Mouse (Mus musculus): ENCODE measurements around the gene Tmem159. TPM values are rescaled to one million over a fixed set of nuclear protein-coding genes. Genes with fewer than 3 reads are reported as not detected.

Gene Tmem159
- total and polyA plus RNA-seq, 3 experiments: not detected

DNA sequence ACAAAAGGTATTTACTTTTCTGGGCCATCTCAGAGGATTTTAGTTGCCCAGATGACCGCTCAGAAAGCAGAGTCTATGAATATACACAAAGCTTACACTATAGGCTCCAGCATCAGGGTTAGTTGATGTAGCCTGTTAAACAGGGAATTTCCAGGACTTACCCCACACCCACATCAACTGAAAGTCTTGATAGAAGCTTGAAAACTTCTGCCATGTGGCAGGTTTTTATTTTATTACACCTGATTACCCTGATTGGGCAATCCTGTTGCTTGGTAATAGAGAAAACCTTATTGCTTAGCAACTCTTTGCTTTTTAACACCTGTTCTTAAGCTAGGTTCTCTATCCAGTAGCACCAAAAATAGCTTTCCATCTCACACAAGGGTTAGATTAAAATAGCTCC lies 40.6 kb downstream of the Tmem159 start:
- H3K4me2 ChIP-seq (ENCODE audit: insufficient read depth, low read depth, poor library complexity, severe bottlenecking): no peak overlapping the region
- DNase-seq (ENCODE audit: extremely low read depth): no peak
- no peaks in the 10 kb centered on the region for H3K79me2 ChIP-seq (replicated peaks; ENCODE audit: control insufficient read depth, extremely low read depth, insufficient read depth, poor library complexity, severe bottlenecking)
- H3K27me3 ChIP-seq (replicated peaks): no peaks in the 10 kb centered on the region
- in situ Hi-C loops (cut with MboI; ENCODE audit: low pct_ligation_motif_present, low pct_unique_long_range_greater_than_20kb, low sequenced_read_pairs) (no loop called here), dilution Hi-C loops (cut with MboI; ENCODE audit: extremely low pct_ligation_motif_present, extremely low pct_unique_long_range_greater_than_20kb, low sequenced_read_pairs) (no loop called here)
- H3K4me3 ChIP-seq (replicated peaks in 1 of 3; ENCODE audit: low read depth in 2 of 3, low read length in 2 of 3, poor library complexity in 1 of 3): no peak overlapping the region
- peaks cover 0 to 8% of the 10 kb centered on the region in 2 experiments; a peak in 1 of 4 replicates for H3K4me1 ChIP-seq (ENCODE audit: control insufficient read depth in 1 of 2, insufficient read depth in 2 of 2)
- no peak for TF ChIP-seq SIN3A (IDR thresholded peaks at IDR 0.05; ENCODE audit: low read length)
- TF ChIP-seq KAT2A (IDR thresholded peaks at IDR 0.05; ENCODE audit: insufficient replicate concordance, low read length): no peak
- TF ChIP-seq MAX (IDR thresholded peaks at IDR 0.05; ENCODE audit: low read length): no peak
- no peak for TF ChIP-seq GABPA (IDR thresholded peaks at IDR 0.05; ENCODE audit: insufficient replicate concordance, low read depth, low read length)
- no peak for TF ChIP-seq NRF1 (IDR thresholded peaks at IDR 0.05; ENCODE audit: low read depth, low read length)
- no peak for TF ChIP-seq CHD1 (IDR thresholded peaks at IDR 0.05; ENCODE audit: low read depth, low read length)
- TF ChIP-seq ZC3H11A (IDR thresholded peaks at IDR 0.05; ENCODE audit: low read depth, low read length): no peak
- TF ChIP-seq E2F4 (IDR thresholded peaks at IDR 0.05; ENCODE audit: insufficient replicate concordance, low read depth, low read length): no peak
- no peak for TF ChIP-seq ZKSCAN1 (IDR thresholded peaks at IDR 0.05; ENCODE audit: borderline replicate concordance, low read depth, low read length)
- TF ChIP-seq POLR2AphosphoS2 (IDR thresholded peaks at IDR 0.05; ENCODE audit: low read depth, low read length): no peak
- no peak for TF ChIP-seq MXI1 (IDR thresholded peaks at IDR 0.05; ENCODE audit: low read depth, low read length)
- no peak for TF ChIP-seq TBP (conservative IDR thresholded peaks at IDR 0.05; ENCODE audit: low read depth, low read length)
- TF ChIP-seq MEF2A (IDR thresholded peaks at IDR 0.05; ENCODE audit: borderline replicate concordance, low read depth, low read length): no peak
- no peak for TF ChIP-seq JUN (IDR thresholded peaks at IDR 0.05; ENCODE audit: insufficient read depth, low read depth, low read length)
- no peak for TF ChIP-seq JUND (conservative IDR thresholded peaks at IDR 0.05; ENCODE audit: low read depth, low read length)
- no peak for TF ChIP-seq USF1 (IDR thresholded peaks at IDR 0.05; ENCODE audit: low read depth, low read length)
- TF ChIP-seq CTCF (conservative IDR thresholded peaks at IDR 0.05 in 1 of 2, IDR thresholded peaks at IDR 0.05 in 1 of 2; ENCODE audit: low read depth in 2 of 2, low read length in 2 of 2): no peak
- no peak for TF ChIP-seq ELF1 (IDR thresholded peaks at IDR 0.05; ENCODE audit: low read depth, low read length)
- TF ChIP-seq SMC3 (IDR thresholded peaks at IDR 0.05; ENCODE audit: low read depth, low read length): no peak
- TF ChIP-seq ZNF384 (IDR thresholded peaks at IDR 0.05; ENCODE audit: low read depth, low read length): no peak
- no peaks in the 10 kb centered on the region for H3K36me3 ChIP-seq (replicated peaks in 1 of 2; ENCODE audit: control insufficient read depth in 1 of 2, insufficient read depth in 1 of 2, low read length in 1 of 2)
- H3K27ac ChIP-seq (ENCODE audit: insufficient read depth, low read depth): no peak overlapping the region
- no peak overlapping the region for H3K9ac ChIP-seq (ENCODE audit: insufficient read depth, low read depth)
- H3K9me3 ChIP-seq (replicated peaks; ENCODE audit: low read length): no peaks in the 10 kb centered on the region

GRCm38 (mm10) chr7:120145191-120145590 lies 43.0 kb downstream of the Tmem159 start, which contains the start of gene Zp2:
Gene Zp2 (minus strand): TSS chr7:120145291.
- H3K4me1 ChIP-seq (ENCODE audit: control insufficient read depth in 1 of 2, insufficient read depth in 2 of 2): peaks cover 0 to 16% of the 10 kb centered on the region in 2 experiments; a peak in 2 of 4 replicates
- no peak within 1 kb of the TSS for H3K27ac ChIP-seq (ENCODE audit: insufficient read depth, low read depth)
- no peaks in the 10 kb centered on the region for H3K27me3 ChIP-seq (replicated peaks)
- no peak within 1 kb of the TSS for H3K4me3 ChIP-seq (replicated peaks in 1 of 3; ENCODE audit: low read depth in 2 of 3, low read length in 2 of 3, poor library complexity in 1 of 3)
- no peak within 1 kb of the TSS for H3K4me2 ChIP-seq (ENCODE audit: insufficient read depth, low read depth, poor library complexity, severe bottlenecking)
- H3K79me2 ChIP-seq (replicated peaks; ENCODE audit: control insufficient read depth, extremely low read depth, insufficient read depth, poor library complexity, severe bottlenecking): no peaks in the 10 kb centered on the region
- H3K36me3 ChIP-seq (replicated peaks in 1 of 2; ENCODE audit: control insufficient read depth in 1 of 2, insufficient read depth in 1 of 2, low read length in 1 of 2): no peaks in the 10 kb centered on the region
- in situ Hi-C loops (cut with MboI; ENCODE audit: low pct_ligation_motif_present, low pct_unique_long_range_greater_than_20kb, low sequenced_read_pairs): no loop called here
- no peaks in the 10 kb centered on the region for H3K9me3 ChIP-seq (replicated peaks; ENCODE audit: low read length)
- no peak within 1 kb of the TSS for H3K9ac ChIP-seq (ENCODE audit: insufficient read depth, low read depth)
- dilution Hi-C loops (cut with MboI; ENCODE audit: extremely low pct_ligation_motif_present, extremely low pct_unique_long_range_greater_than_20kb, low sequenced_read_pairs): no loop called here
- TF ChIP-seq ETS1 (conservative IDR thresholded peaks at IDR 0.05; ENCODE audit: low read depth, low read length) (no peak), NELFE (IDR thresholded peaks at IDR 0.05; ENCODE audit: low read depth, low read length) (no peak), POLR2AphosphoS2 (IDR thresholded peaks at IDR 0.05; ENCODE audit: low read depth, low read length) (no peak), ZNF384 (IDR thresholded peaks at IDR 0.05; ENCODE audit: low read depth, low read length) (no peak), SIN3A (IDR thresholded peaks at IDR 0.05; ENCODE audit: low read length) (no peak), HCFC1 (IDR thresholded peaks at IDR 0.05; ENCODE audit: low read depth, low read length) (no peak), E2F4 (IDR thresholded peaks at IDR 0.05; ENCODE audit: insufficient replicate concordance, low read depth, low read length) (no peak), JUN (IDR thresholded peaks at IDR 0.05; ENCODE audit: insufficient read depth, low read depth, low read length) (no peak), RCOR1 (conservative IDR thresholded peaks at IDR 0.05; ENCODE audit: low read depth, low read length) (no peak), MAX (IDR thresholded peaks at IDR 0.05; ENCODE audit: low read length) (no peak), ZMIZ1 (IDR thresholded peaks at IDR 0.05; ENCODE audit: low read depth, low read length) (no peak), MXI1 (IDR thresholded peaks at IDR 0.05; ENCODE audit: low read depth, low read length) (no peak), ZC3H11A (IDR thresholded peaks at IDR 0.05; ENCODE audit: low read depth, low read length) (no peak), IRF4 (IDR thresholded peaks at IDR 0.05; ENCODE audit: low read depth, low read length) (no peak), ZKSCAN1 (IDR thresholded peaks at IDR 0.05; ENCODE audit: borderline replicate concordance, low read depth, low read length) (no peak), CTCF (conservative IDR thresholded peaks at IDR 0.05 in 1 of 2, IDR thresholded peaks at IDR 0.05 in 1 of 2; ENCODE audit: low read depth in 2 of 2, low read length in 2 of 2) (no peak), TBP (conservative IDR thresholded peaks at IDR 0.05; ENCODE audit: low read depth, low read length) (no peak), MAFK (IDR thresholded peaks at IDR 0.05; ENCODE audit: insufficient replicate concordance, low read length) (no peak), MEF2A (IDR thresholded peaks at IDR 0.05; ENCODE audit: borderline replicate concordance, low read depth, low read length) (no peak), POLR2A (IDR thresholded peaks at IDR 0.05; ENCODE audit: low read depth, low read length) (no peak)
- DNase-seq (ENCODE audit: extremely low read depth): no peak
